Mouse (Mus musculus): ENCODE measurements around the gene Arl13b. TPM values are rescaled to one million over a fixed set of nuclear protein-coding genes. Genes with fewer than 3 reads are reported as not detected.

Arl13b gene
- polyA plus RNA-seq, 1 experiment from 2014 or later = 11.4 TPM

GRCm38 (mm10) chr16:62856273-62856672 lies 9.4 kb upstream of the Arl13b start:
- Histone ChIP-seq H3K4me1 (ENCODE audit: control insufficient read depth, insufficient read depth, low read length) (no peaks in the 10 kb centered on the region), H3K36me3 (ENCODE audit: control insufficient read depth, insufficient read depth, low read length) (no peaks in the 10 kb centered on the region), H3K9ac (ENCODE audit: low read depth, low read length) (no peak overlapping the region), H3K9me3 (ENCODE audit: control insufficient read depth, low read length) (no peaks in the 10 kb centered on the region), H3K27me3 (replicated peaks; ENCODE audit: control insufficient read depth, insufficient read depth, low read length) (no peaks in the 10 kb centered on the region), H3K4me2 (ENCODE audit: low read depth, low read length) (no peak overlapping the region), H3K4me3 (ENCODE audit: low read length) (no peak overlapping the region), H3K27ac (ENCODE audit: low read length) (no peak overlapping the region)
- ATAC-seq = no peak
- WGBS = 88% methylated on average over 2 of the region's 2 CpGs

GRCm38 (mm10) chr16:62855385-62855784 lies 8.5 kb upstream of the Arl13b start:
- H3K27ac ChIP-seq (ENCODE audit: low read length) = no peak overlapping the region
- no peaks in the 10 kb centered on the region for H3K4me1 ChIP-seq (ENCODE audit: control insufficient read depth, insufficient read depth, low read length)
- no peaks in the 10 kb centered on the region for H3K36me3 ChIP-seq (ENCODE audit: control insufficient read depth, insufficient read depth, low read length)
- 77% methylated on average over 6 of the region's 6 CpGs for WGBS
- H3K27me3 ChIP-seq (replicated peaks; ENCODE audit: control insufficient read depth, insufficient read depth, low read length) = no peaks in the 10 kb centered on the region
- H3K4me3 ChIP-seq (ENCODE audit: low read length) = no peak overlapping the region
- H3K4me2 ChIP-seq (ENCODE audit: low read depth, low read length) = no peak overlapping the region
- no peaks in the 10 kb centered on the region for H3K9me3 ChIP-seq (ENCODE audit: control insufficient read depth, low read length)
- no peak overlapping the region for H3K9ac ChIP-seq (ENCODE audit: low read depth, low read length)
- ATAC-seq = no peak

GRCm38 (mm10) chr16:62854191-62855068 lies 7.6 kb upstream of the Arl13b start, which contains the start of gene Pros1:
TSS of gene Pros1 (plus strand) at chr16:62854307.
- 3% methylated on average over 42 of the region's 42 CpGs for WGBS
- H3K4me2 ChIP-seq (ENCODE audit: low read depth, low read length) = peak within 1 kb of the TSS; percentile 96

GRCm38 (mm10) chr16:62853611-62854126 lies 6.8 kb upstream of the Arl13b start:
- H3K27me3 ChIP-seq (replicated peaks; ENCODE audit: control insufficient read depth, insufficient read depth, low read length) = no peaks in the 10 kb centered on the region
- H3K4me1 ChIP-seq (ENCODE audit: control insufficient read depth, insufficient read depth, low read length) = no peaks in the 10 kb centered on the region
- H3K9ac ChIP-seq (ENCODE audit: low read depth, low read length) = peak overlapping the region; percentile 88
- no peaks in the 10 kb centered on the region for H3K9me3 ChIP-seq (ENCODE audit: control insufficient read depth, low read length)
- WGBS = 17% methylated on average over 3 of the region's 3 CpGs
- peak overlapping the region; percentile 96 for H3K4me2 ChIP-seq (ENCODE audit: low read depth, low read length)
- H3K36me3 ChIP-seq (ENCODE audit: control insufficient read depth, insufficient read depth, low read length) = no peaks in the 10 kb centered on the region
- peak; percentile 44 for ATAC-seq
- H3K27ac ChIP-seq (ENCODE audit: low read length) = peak overlapping the region; percentile 79; the same call in 1 of the 2 replicates
- peak overlapping the region; percentile 70 for H3K4me3 ChIP-seq (ENCODE audit: low read length)

More at GRCm38 (mm10) chr16:62854191-62855068, 7.6 kb upstream of the Arl13b start, which contains the start of gene Pros1:
- Histone ChIP-seq H3K9me3 (ENCODE audit: control insufficient read depth, low read length) (no peaks in the 10 kb centered on the region), H3K9ac (ENCODE audit: low read depth, low read length) (peak within 1 kb of the TSS; percentile 88), H3K27me3 (replicated peaks; ENCODE audit: control insufficient read depth, insufficient read depth, low read length) (no peaks in the 10 kb centered on the region), H3K4me1 (ENCODE audit: control insufficient read depth, insufficient read depth, low read length) (no peaks in the 10 kb centered on the region), H3K4me3 (ENCODE audit: low read length) (peak within 1 kb of the TSS; percentile 70), H3K27ac (ENCODE audit: low read length) (peak within 1 kb of the TSS; percentile 79; the same call in 1 of the 2 replicates), H3K36me3 (ENCODE audit: control insufficient read depth, insufficient read depth, low read length) (no peaks in the 10 kb centered on the region)
- peak; percentile 97 for ATAC-seq

- Histone ChIP-seq H3K36me3 (ENCODE audit: control insufficient read depth, insufficient read depth, low read length) (no peaks in the 10 kb centered on the region), H3K4me3 (ENCODE audit: low read length) (no peak overlapping the region), H3K4me2 (ENCODE audit: low read depth, low read length) (no peak overlapping the region), H3K9ac (ENCODE audit: low read depth, low read length) (no peak overlapping the region), H3K4me1 (ENCODE audit: control insufficient read depth, insufficient read depth, low read length) (no peaks in the 10 kb centered on the region), H3K27me3 (replicated peaks; ENCODE audit: control insufficient read depth, insufficient read depth, low read length) (no peaks in the 10 kb centered on the region), H3K27ac (ENCODE audit: low read length) (no peak overlapping the region), H3K9me3 (ENCODE audit: control insufficient read depth, low read length) (no peaks in the 10 kb centered on the region)
- 87% methylated on average over 3 of the region's 3 CpGs for WGBS
- ATAC-seq = no peak
Observed at GRCm38 (mm10) chr16:62852464-62853252, 5.8 kb upstream of the Arl13b start.

GRCm38 (mm10) chr16:62845341-62845740 lies 1.5 kb downstream of the Arl13b start:
- Histone ChIP-seq H3K36me3 (ENCODE audit: control insufficient read depth, insufficient read depth, low read length) (no peaks in the 10 kb centered on the region), H3K9ac (ENCODE audit: low read depth, low read length) (no peak overlapping the region), H3K4me3 (ENCODE audit: low read length) (no peak overlapping the region), H3K9me3 (ENCODE audit: control insufficient read depth, low read length) (no peaks in the 10 kb centered on the region), H3K27ac (ENCODE audit: low read length) (no peak overlapping the region), H3K4me1 (ENCODE audit: control insufficient read depth, insufficient read depth, low read length) (peaks cover 6% of the 10 kb centered on the region), H3K27me3 (replicated peaks; ENCODE audit: control insufficient read depth, insufficient read depth, low read length) (no peaks in the 10 kb centered on the region), H3K4me2 (ENCODE audit: low read depth, low read length) (no peak overlapping the region)
- 75% methylated on average over 6 of the region's 6 CpGs for WGBS
- ATAC-seq = no peak

- Histone ChIP-seq H3K9ac (ENCODE audit: low read depth, low read length) (no peak overlapping the region), H3K4me1 (ENCODE audit: control insufficient read depth, insufficient read depth, low read length) (no peaks in the 10 kb centered on the region), H3K4me3 (ENCODE audit: low read length) (no peak overlapping the region), H3K36me3 (ENCODE audit: control insufficient read depth, insufficient read depth, low read length) (no peaks in the 10 kb centered on the region), H3K4me2 (ENCODE audit: low read depth, low read length) (no peak overlapping the region), H3K9me3 (ENCODE audit: control insufficient read depth, low read length) (no peaks in the 10 kb centered on the region), H3K27ac (ENCODE audit: low read length) (no peak overlapping the region), H3K27me3 (replicated peaks; ENCODE audit: control insufficient read depth, insufficient read depth, low read length) (no peaks in the 10 kb centered on the region)
- no peak for ATAC-seq
- WGBS = 47% methylated on average over 3 of the region's 3 CpGs
Observed at GRCm38 (mm10) chr16:62834016-62834735, 12.7 kb downstream of the Arl13b start.

GRCm38 (mm10) chr16:62832481-62832880 lies 14.4 kb downstream of the Arl13b start:
- H3K27me3 ChIP-seq (replicated peaks; ENCODE audit: control insufficient read depth, insufficient read depth, low read length) = no peaks in the 10 kb centered on the region
- no peak overlapping the region for H3K27ac ChIP-seq (ENCODE audit: low read length)
- no peaks in the 10 kb centered on the region for H3K36me3 ChIP-seq (ENCODE audit: control insufficient read depth, insufficient read depth, low read length)
- no peak overlapping the region for H3K4me2 ChIP-seq (ENCODE audit: low read depth, low read length)
- 20% methylated on average over 4 of the region's 4 CpGs for WGBS
- no peak overlapping the region for H3K4me3 ChIP-seq (ENCODE audit: low read length)
- H3K4me1 ChIP-seq (ENCODE audit: control insufficient read depth, insufficient read depth, low read length) = no peaks in the 10 kb centered on the region
- ATAC-seq = peak; percentile 65
- no peaks in the 10 kb centered on the region for H3K9me3 ChIP-seq (ENCODE audit: control insufficient read depth, low read length)
- no peak overlapping the region for H3K9ac ChIP-seq (ENCODE audit: low read depth, low read length)

All from intestine, embryonic 16.5 days (tissue).